Mouse (Mus musculus): ENCODE measurements at regions not wholly inside any gene's neighbourhood (a gene's known extent, or its start where the extent isn't known, plus 50 kb on each side); places are given as distances from the start of the nearest gene placed in this dataset.

DNA sequence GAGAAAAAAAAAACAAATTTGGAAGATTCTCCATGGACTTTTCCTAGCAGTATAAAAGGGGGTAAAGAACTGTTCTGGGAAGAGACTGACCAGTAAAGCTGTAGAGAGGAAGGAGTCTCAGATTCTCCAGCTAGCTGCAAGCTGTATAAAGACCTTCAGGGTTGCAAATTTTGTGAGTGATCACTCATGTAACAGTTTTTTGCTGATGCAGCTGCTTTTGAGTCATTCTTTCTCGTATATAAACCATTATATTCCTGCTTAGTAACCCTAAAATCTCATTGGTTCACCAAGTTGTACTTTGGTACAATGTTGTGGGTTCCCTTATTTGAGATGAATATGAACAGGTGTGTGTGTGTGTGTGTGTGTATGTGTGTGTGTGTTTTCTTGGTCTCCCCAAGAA lies 79.7 kb upstream of the Wls start:
- TF ChIP-seq CTCF (IDR thresholded peaks at IDR 0.05; ENCODE audit: low read depth) (no peak), EP300 (IDR thresholded peaks at IDR 0.05; ENCODE audit: low read depth) (no peak)
